Mouse (Mus musculus) left cerebral cortex, adult 18-20 months (tissue): ENCODE measurements around the gene Rbfox2. TPM values are rescaled to one million over a fixed set of nuclear protein-coding genes. Genes with fewer than 3 reads are reported as not detected.
"Not testable (repeated sequence)": the region's sequence is repeated elsewhere in the genome, so short reads cannot be mapped to it uniquely, and the experiment has no call there.

ENCODE experiments used
- DNase-seq, 2 experiments: peaks; one replicate each; pipeline ENCODE4 v3.0.0; 2021 to 2022; ENCODE audit warnings: low spot score in 2 of 2, mixed read lengths in 1 of 2
- long read RNA-seq, 2 experiments: library from polyadenylated mRNA; stranded (forward); transcript quantifications; one replicate each; pipeline ENCODE4 v2.0.0; 2021
- total RNA-seq, 2 experiments: library from RNA; stranded (reverse); gene quantifications; 2 replicates each; pipeline ENCODE4 v1.2.3; 2021

Gene Rbfox2
- 100 to 1,000 TPM; 239 to 240 TPM for total RNA-seq
- long read RNA-seq, experiment 1, full-length matches to known transcripts: 8 of 84 reads
- long read RNA-seq, experiment 1, partial matches to known transcripts: 4 of 84 reads
- long read RNA-seq, experiment 1, other reads (novel, unspliced or antisense): 72 of 84 reads
- long read RNA-seq, experiment 2, full-length matches to known transcripts: 7 of 78 reads
- long read RNA-seq, experiment 2, partial matches to known transcripts: 2 of 78 reads
- long read RNA-seq, experiment 2, other reads (novel, unspliced or antisense): 69 of 78 reads

DNA sequence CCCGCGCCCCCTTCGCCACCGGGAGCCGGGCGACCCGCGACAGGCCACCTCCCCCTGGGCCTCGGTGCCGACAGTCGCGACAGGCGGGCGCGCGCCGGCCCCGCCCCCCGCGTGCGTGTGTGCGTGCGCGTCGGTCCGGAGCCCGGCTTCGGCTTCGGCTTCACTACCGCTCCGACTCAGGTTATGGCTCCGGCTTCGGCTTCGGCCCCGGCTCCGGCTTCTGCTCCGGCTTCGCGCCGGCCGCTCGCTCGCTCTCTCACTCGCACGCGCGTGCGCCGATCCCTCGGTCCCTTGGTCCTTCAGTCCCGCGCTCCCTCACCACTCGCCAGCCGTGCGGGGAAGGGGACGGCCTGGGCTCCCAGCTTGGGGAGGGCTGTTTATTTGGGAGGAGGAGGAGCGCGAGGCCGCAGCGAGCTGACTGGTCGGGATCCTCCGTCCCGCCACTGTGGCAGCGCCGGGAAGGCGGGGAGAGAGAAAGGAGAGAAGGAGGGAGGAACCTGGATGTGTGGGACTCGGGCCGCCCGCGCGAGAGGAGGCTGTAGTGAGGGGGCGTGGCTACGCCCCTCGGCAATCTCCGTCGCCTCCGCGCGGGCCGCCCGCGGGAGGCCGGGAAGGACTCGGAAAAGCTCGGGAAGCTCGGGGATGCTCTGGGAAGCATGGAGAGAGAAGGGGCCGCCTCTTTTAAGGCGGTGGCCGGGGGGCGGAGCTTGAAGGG is at the start of gene Rbfox2:
Gene Rbfox2 (minus strand): TSS at position 458 of the 715 bp plus-strand sequence.
- peak; percentile 76 to 87 for DNase-seq

DNA sequence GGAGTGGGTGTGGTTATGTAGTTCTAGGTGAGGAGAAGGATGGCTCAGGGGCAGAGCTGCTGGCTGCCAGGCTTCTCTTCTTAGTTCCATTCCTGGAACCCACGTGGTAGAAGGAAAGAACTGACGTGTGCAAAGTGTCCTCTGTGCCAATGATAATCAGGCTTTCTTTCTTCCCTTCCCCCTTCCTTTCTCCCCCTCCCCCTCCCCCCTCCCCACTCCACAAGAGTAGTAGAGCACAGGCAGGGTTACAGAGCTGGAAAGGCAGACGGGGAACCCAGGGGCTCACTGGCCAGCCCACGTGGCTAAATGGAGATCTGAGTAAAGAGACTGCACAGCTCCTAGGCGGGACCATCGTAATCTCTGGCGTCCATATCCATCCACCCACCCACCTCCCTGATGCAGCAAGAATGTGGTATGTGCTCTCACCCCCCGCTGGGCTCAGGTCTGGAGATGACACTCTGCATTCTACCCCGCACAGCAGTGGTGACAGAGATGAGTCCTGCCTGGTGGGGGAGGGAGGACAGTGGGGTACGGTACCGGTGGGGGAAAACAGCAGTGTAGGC is 49.5 kb upstream of the Rbfox2 start:
- DNase-seq: peak; percentile 66 to 78

DNA sequence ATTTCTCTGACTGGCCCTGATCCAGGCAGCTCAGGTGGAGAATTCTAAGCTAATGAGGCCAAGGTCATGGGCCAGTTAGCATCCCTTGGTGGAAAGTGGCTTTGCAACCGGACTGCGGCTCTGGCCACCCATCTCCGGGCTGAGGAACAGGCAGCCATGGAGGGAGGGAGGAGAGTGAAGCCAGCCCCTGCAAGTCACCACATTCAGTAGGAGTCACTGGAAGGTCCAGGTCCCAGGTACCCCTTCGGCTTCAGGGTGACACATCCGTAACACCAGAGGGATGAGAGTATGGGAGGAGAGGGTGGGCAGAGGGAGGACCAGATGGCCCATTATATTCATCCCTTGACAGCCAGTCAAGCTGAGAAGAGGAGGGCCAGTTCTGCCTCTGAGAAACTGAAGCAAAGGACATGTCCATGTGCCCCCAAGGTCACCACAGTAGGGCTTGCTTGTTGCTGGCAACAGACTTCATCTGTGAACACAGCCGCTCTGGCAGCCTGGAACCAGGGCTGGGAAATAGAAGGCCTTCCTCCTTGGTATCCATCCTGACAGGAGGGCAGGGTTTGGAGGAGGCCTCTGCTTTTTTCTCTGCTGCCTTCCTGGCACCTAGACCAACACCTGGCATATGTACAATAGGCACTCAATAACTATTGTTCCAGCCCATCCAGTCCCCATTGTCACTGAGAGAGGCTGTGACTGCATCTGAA is 48.2 kb upstream of the Rbfox2 start:
- no peak for DNase-seq

GRCm38 (mm10) chr15:77354496-77354847 is 47.7 kb upstream of the Rbfox2 start:
- no peak for DNase-seq

- DNase-seq: no peak
Measured at GRCm38 (mm10) chr15:77353764-77354163, 47.0 kb upstream of the Rbfox2 start.

DNA sequence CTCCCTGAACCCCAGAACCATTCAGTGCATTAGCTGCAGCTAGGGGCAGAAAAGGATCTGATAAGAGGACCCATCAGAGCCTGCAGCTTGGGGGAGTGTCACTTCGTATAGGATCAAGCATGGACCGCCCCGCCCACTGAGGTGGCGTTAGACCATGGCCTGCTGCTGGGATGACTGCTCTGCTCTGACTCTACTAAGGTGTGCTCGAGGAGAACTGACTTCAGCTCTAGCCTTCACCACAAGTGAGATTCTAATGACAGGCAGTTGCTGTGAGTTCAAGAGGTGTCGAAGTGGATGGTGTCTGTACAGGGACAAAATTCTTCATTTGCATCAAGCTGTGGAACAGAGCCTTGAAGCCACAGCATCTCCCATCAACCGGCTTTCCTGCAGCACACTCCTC is 46.1 kb upstream of the Rbfox2 start:
- DNase-seq: no peak

DNA sequence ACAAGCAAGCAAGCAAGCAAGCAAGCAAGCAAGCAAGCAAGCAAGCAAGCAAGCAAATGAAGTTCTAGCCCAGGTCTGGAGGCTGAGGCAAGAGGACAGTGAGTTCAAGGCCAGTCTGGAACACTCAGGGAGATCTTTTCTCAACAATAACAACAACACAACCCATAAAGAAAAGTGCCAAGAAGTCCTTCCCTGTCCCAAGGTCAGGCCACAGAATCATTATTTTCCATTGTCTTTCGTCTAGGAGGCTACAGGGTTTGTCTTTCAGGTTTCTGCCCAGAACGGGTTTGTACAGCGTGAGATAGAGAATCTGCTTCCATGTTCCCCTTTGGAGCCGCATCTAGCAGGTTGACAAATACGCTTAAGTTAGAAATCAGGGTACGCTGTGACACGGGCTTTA is 43.3 kb upstream of the Rbfox2 start:
- DNase-seq: no peak

DNA sequence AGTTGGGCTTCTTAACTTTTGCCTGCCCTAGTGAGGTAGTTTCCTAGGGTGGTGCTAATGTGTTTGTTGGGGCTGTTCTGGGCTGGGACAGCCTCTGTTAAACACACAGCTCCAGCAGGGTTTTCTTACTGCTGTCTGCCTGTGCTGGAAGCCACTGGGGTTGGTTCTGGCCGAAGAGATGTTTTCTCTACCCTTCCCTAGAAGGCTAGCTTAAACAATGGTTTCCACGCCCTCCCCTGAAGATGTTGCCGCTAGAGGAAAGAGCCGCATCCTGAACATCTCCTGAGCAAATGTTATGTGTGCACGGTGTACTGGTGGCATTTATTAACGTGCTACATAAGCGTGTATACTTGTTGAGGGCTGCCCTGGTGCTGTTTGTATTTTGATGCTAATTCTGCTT is 41.3 kb upstream of the Rbfox2 start:
- no peak for DNase-seq

DNA sequence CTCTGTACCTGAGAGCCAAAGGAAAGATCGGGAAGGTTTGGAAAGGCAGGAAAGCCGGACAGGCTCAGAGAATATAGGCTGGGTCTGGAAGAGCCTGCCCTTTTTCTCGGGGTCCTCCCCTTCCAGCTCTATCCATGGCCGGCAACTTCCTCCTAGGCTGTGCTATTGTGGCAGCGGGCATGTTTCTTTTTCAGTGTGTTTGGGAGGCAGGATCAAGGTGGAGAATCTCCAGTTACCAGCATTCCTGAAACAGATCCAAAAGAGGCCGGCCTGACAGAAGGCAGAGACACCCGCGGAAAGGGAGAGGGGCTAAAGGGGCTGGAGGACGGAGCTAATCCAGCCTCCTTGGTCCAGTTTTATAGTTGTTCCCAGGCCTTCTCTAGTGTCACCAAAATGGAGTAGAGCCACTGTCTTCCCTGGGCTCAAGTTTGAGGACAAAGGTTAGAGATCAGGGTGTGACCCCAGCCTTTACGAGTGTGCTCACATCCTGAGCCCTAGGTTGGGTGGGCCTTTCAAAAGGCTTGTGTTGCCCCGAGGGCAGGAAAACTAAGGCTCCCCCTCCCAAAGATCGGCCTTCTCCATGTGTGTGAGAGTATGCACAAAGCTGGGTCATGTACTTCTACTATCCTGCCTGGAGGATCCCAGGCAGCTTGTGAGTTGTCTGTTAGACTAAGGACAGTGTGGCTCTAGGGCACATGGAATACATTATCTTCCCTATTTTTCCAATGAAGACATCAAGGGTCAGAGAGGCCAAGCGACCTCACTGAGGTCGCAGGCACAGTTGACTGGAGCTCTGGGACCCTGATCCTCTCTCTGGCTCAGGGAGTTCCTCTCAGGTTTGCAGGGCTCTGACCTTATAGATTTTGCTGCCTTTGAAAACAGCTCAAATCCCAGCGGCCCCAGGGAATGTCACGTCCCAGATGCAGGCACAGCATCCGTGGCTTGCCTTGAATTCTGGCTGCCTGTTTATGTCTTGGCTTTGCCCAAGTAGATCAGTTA is 37.6 kb upstream of the Rbfox2 start:
- no peak for DNase-seq

DNA sequence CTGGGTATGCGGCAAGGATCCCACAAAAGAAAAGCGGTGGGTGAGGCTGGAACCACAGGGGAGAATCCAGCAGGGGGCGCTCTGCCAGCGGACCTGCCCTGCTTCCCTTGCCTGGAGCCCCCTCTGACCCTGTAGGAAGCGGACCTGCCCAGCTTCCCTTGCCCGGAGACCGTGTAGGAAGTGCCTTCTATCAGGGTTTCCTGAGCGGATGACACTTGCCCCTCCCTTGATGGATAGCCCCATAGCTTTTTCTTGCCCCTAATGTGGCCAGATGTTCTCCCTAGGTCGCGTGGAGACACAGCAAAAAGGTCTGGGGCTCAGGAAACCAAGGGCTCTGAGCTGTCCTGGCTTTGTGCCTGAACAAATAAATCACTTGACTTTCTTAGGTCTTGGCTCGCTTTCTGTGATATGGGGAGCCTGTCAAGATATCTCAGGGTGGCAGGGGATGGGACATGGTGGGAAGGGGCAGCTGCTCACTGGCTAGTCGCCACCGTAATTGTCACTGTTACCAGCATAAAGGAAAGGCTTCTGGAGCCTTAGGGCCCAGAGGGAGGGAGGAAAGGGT is 36.8 kb upstream of the Rbfox2 start:
- DNase-seq: peak; percentile 61 to 69

- DNase-seq: no peak
Measured at GRCm38 (mm10) chr15:77342962-77343526, 36.2 kb upstream of the Rbfox2 start.

- no peak for DNase-seq
Measured at GRCm38 (mm10) chr15:77342005-77342404, 35.2 kb upstream of the Rbfox2 start.

GRCm38 (mm10) chr15:77340581-77340980 is 33.8 kb upstream of the Rbfox2 start:
- DNase-seq: no peak

DNA sequence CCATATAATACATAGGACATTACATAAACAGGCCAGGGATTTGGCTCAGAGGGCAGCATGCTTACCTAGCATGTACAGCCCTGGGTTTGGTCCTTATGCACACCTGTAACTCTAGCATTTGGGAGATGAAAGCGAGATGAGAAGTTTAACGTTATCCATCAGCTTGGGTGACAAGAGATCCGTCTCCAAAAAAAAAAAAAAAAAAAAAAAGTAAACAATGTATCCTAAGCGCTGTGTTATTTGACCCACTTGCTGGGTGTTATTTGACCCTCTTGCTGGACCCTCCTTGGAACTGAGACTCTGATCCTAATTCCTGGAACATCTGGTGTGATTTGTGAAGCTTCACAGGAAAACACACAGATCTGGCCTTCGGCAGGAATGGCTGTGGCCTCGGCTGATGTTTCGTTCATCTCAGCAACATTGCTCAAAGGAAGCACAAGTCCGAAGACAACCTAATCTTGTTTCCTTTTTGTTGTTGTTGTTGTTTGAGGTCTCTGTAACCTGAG is 32.2 kb upstream of the Rbfox2 start:
- no peak for DNase-seq

DNA sequence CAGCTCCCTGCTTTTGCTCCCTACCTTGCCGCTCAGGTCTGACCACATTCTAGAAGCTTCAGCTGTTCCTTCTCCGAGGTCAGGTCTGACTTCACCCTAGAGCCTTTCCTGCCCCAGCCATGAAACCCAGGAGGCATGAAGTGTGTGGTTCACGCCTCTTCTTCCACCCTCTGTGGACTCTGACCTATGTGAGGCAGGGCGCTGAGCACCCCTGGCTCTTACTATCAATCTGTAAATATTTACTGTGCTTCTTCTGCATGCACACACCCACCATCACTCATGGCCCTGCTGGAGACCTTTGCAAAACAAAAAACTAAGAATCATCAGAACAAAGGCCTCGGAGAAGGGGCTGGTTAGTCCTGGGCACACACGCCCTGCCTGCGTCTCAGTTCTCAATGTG is 31.6 kb upstream of the Rbfox2 start:
- no peak for DNase-seq

DNA sequence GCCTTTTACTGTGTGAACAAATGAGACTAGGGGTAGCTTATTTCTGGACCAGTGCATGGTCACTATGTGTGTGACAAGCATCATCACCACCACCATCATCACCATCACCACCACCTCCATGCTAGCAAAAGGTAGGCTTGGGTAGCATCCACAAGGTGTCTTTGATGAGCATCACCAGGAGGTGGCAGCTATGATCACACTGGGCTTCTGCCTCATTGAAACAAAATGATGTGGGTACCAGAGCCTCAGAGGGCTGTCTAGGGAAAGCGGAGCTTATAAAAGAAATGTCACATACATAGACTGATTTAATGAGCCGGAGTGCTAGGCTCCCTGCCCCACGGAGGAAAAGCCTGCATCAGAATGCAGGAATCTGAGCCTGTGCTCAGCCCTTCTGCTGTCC is 31.1 kb upstream of the Rbfox2 start:
- no peak for DNase-seq

DNA sequence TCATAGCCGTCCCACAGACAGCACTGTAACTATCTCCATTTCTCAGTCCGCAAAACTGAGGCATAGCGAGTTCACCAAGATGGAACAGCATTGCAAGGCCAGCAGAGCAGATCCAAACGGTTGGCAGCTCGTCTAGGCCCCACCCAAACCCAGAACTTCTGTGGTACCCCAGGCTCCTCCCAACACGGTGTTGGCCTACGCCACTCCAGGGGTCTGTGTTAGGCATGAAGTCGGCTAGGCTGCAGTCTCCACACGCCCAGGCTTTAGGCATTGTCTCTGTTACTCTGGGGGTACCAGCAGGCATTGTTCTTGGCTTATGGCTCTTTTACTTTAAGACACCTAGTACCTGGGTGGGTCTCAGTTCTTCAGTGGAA is 30.2 kb upstream of the Rbfox2 start:
- no peak for DNase-seq

DNA sequence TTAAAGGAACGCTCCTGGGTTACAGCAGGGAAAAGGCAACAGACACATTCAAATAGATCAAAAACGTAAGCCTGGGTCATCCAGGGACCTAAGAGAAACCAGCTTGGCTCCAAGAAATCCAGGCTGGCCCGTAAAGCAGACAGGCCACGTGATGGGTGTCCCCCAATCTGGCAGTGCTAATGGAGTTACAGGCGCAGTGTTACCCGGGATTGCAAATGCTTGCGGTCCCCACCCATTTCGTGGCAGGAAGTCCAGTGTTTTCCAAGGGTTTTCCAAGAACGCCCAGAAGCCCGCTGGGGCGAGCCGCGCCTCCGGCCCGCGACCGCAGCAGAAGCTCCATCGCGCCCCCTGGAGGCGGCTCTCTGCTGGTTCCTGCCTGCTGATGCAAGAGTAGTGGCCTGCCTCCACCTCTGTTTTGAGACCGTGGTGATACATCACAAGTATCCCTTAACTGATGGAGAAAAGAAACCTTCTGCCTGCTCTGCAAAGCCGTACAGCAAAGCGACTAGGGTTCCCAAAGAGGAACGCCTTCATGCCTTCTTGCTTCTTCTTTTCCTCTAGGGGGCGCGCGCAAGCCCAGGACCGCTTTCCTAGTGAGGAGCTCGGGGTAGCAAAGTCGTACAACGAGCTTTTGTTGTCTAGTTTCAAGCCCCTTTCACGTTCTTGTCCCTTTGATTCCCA is 29.6 kb upstream of the Rbfox2 start:
- peak; percentile 83 to 84 for DNase-seq

- not testable (repeated sequence) for DNase-seq
Measured at GRCm38 (mm10) chr15:77335185-77335584, 28.4 kb upstream of the Rbfox2 start.
